Mouse (Mus musculus): ENCODE data around the gene Cfap157. TPM values are rescaled to one million over a fixed set of nuclear protein-coding genes. Genes with fewer than 3 reads are reported as not detected.

Gene Cfap157
- polyA plus RNA-seq, 1 experiment from 2014 or later: 0.30 TPM

GRCm38 (mm10) chr2:32775359-32776074 is 8.7 kb downstream of the Cfap157 start, which contains the start of the genes Ttc16 and Ptrh1:
Ttc16 (minus strand) TSS chr2:32775633.
Ptrh1 (plus strand) TSS chr2:32775786.
- Histone ChIP-seq H3K27ac (ENCODE audit: low read depth, low read length) (no peak within 1 kb of the TSS), H3K9ac (ENCODE audit: low read depth, low read length) (peak within 1 kb of the TSS; percentile 37)
- under 1% methylated on average over 46 of the region's 46 CpGs for WGBS

GRCm38 (mm10) chr2:32772626-32773279 is 11.5 kb downstream of the Cfap157 start:
- Histone ChIP-seq H3K36me3 (ENCODE audit: control insufficient read depth, insufficient read depth, low read length) (peaks cover 2% of the 10 kb centered on the region; the same call in 1 of the 2 replicates), H3K4me2 (no peak overlapping the region), H3K4me1 (replicated peaks; ENCODE audit: control insufficient read depth, insufficient read depth, low read length) (peaks cover 28% of the 10 kb centered on the region), H3K4me3 (ENCODE audit: low read depth, low read length) (no peak overlapping the region), H3K27ac (ENCODE audit: low read depth, low read length) (no peak overlapping the region), H3K9me3 (ENCODE audit: control insufficient read depth, low read length) (no peaks in the 10 kb centered on the region), H3K27me3 (replicated peaks; ENCODE audit: control insufficient read depth, insufficient read depth, low read length) (no peaks in the 10 kb centered on the region), H3K9ac (ENCODE audit: low read depth, low read length) (no peak overlapping the region)
- ATAC-seq (replicated peaks; ENCODE audit: low FRiP score): no peak
- DNase-seq (ENCODE audit: low spot score): no peak
- WGBS: 80% methylated on average over 8 of the region's 8 CpGs

More at GRCm38 (mm10) chr2:32775359-32776074, 8.7 kb downstream of the Cfap157 start, which contains the start of the genes Ttc16 and Ptrh1:
- H3K4me2 ChIP-seq: peak within 1 kb of the TSS; percentile 85
- H3K27me3 ChIP-seq (replicated peaks; ENCODE audit: control insufficient read depth, insufficient read depth, low read length): no peaks in the 10 kb centered on the region
- no peaks in the 10 kb centered on the region for H3K9me3 ChIP-seq (ENCODE audit: control insufficient read depth, low read length)
- H3K4me1 ChIP-seq (replicated peaks; ENCODE audit: control insufficient read depth, insufficient read depth, low read length): peaks cover 17% of the 10 kb centered on the region
- DNase-seq (ENCODE audit: low spot score) (peak; percentile 98), ATAC-seq (replicated peaks; ENCODE audit: low FRiP score) (peak; percentile 94)
- peak within 1 kb of the TSS; percentile 54 for H3K4me3 ChIP-seq (ENCODE audit: low read depth, low read length)
- peaks cover 2% of the 10 kb centered on the region; the same call in 1 of the 2 replicates for H3K36me3 ChIP-seq (ENCODE audit: control insufficient read depth, insufficient read depth, low read length)

- Histone ChIP-seq H3K9me3 (ENCODE audit: control insufficient read depth, low read length) (no peaks in the 10 kb centered on the region), H3K27ac (ENCODE audit: low read depth, low read length) (no peak overlapping the region), H3K4me1 (replicated peaks; ENCODE audit: control insufficient read depth, insufficient read depth, low read length) (peaks cover 31% of the 10 kb centered on the region), H3K27me3 (replicated peaks; ENCODE audit: control insufficient read depth, insufficient read depth, low read length) (no peaks in the 10 kb centered on the region), H3K4me3 (ENCODE audit: low read depth, low read length) (no peak overlapping the region), H3K4me2 (0 out of 2 replicates have a peak overlapping the region, but pooled peaks have one; percentile 18), H3K36me3 (ENCODE audit: control insufficient read depth, insufficient read depth, low read length) (no peaks in the 10 kb centered on the region), H3K9ac (ENCODE audit: low read depth, low read length) (0 out of 2 replicates have a peak overlapping the region, but pooled peaks have one; percentile 18)
- ATAC-seq (replicated peaks; ENCODE audit: low FRiP score) (no peak), DNase-seq (ENCODE audit: low spot score) (peak; percentile 45)
- WGBS: 19% methylated on average over 12 of the region's 12 CpGs
Observed at GRCm38 (mm10) chr2:32771886-32772285, 12.3 kb downstream of the Cfap157 start.

GRCm38 (mm10) chr2:32769327-32770085 is 14.7 kb downstream of the Cfap157 start:
- Histone ChIP-seq H3K4me2 (no peak overlapping the region), H3K9me3 (ENCODE audit: control insufficient read depth, low read length) (no peaks in the 10 kb centered on the region), H3K4me1 (replicated peaks; ENCODE audit: control insufficient read depth, insufficient read depth, low read length) (peaks cover 29% of the 10 kb centered on the region), H3K27me3 (replicated peaks; ENCODE audit: control insufficient read depth, insufficient read depth, low read length) (no peaks in the 10 kb centered on the region), H3K9ac (ENCODE audit: low read depth, low read length) (no peak overlapping the region), H3K27ac (ENCODE audit: low read depth, low read length) (peak overlapping the region; percentile 64; the same call in 1 of the 2 replicates), H3K36me3 (ENCODE audit: control insufficient read depth, insufficient read depth, low read length) (no peaks in the 10 kb centered on the region), H3K4me3 (ENCODE audit: low read depth, low read length) (no peak overlapping the region)
- WGBS: 81% methylated on average over 5 of the region's 5 CpGs
- ATAC-seq (replicated peaks; ENCODE audit: low FRiP score) (no peak), DNase-seq (ENCODE audit: low spot score) (no peak)

GRCm38 (mm10) chr2:32768661-32769285 is 15.5 kb downstream of the Cfap157 start:
- Histone ChIP-seq H3K9me3 (ENCODE audit: control insufficient read depth, low read length) (no peaks in the 10 kb centered on the region), H3K4me2 (peak overlapping the region; percentile 51), H3K36me3 (ENCODE audit: control insufficient read depth, insufficient read depth, low read length) (no peaks in the 10 kb centered on the region), H3K27me3 (replicated peaks; ENCODE audit: control insufficient read depth, insufficient read depth, low read length) (no peaks in the 10 kb centered on the region), H3K4me1 (replicated peaks; ENCODE audit: control insufficient read depth, insufficient read depth, low read length) (peaks cover 29% of the 10 kb centered on the region), H3K4me3 (ENCODE audit: low read depth, low read length) (no peak overlapping the region), H3K27ac (ENCODE audit: low read depth, low read length) (peak overlapping the region; percentile 64; the same call in 1 of the 2 replicates), H3K9ac (ENCODE audit: low read depth, low read length) (no peak overlapping the region)
- peak; percentile 85 for ATAC-seq (replicated peaks; ENCODE audit: low FRiP score)
- WGBS: 40% methylated on average over 19 of the region's 19 CpGs
- DNase-seq (ENCODE audit: low spot score): peak; percentile 45

- Histone ChIP-seq H3K36me3 (ENCODE audit: control insufficient read depth, insufficient read depth, low read length) (peaks cover 2% of the 10 kb centered on the region; the same call in 1 of the 2 replicates), H3K9me3 (ENCODE audit: control insufficient read depth, low read length) (no peaks in the 10 kb centered on the region), H3K4me3 (ENCODE audit: low read depth, low read length) (no peak overlapping the region), H3K27me3 (replicated peaks; ENCODE audit: control insufficient read depth, insufficient read depth, low read length) (no peaks in the 10 kb centered on the region), H3K4me1 (replicated peaks; ENCODE audit: control insufficient read depth, insufficient read depth, low read length) (peaks cover 29% of the 10 kb centered on the region), H3K4me2 (no peak overlapping the region), H3K9ac (ENCODE audit: low read depth, low read length) (no peak overlapping the region), H3K27ac (ENCODE audit: low read depth, low read length) (no peak overlapping the region)
- 72% methylated on average over 12 of the region's 12 CpGs for WGBS
- ATAC-seq (replicated peaks; ENCODE audit: low FRiP score) (no peak), DNase-seq (ENCODE audit: low spot score) (no peak)
Observed at GRCm38 (mm10) chr2:32767241-32767640, 17.0 kb downstream of the Cfap157 start.

- DNase-seq (ENCODE audit: low spot score) (no peak), ATAC-seq (replicated peaks; ENCODE audit: low FRiP score) (no peak)
- Histone ChIP-seq H3K9ac (ENCODE audit: low read depth, low read length) (no peak overlapping the region), H3K27me3 (replicated peaks; ENCODE audit: control insufficient read depth, insufficient read depth, low read length) (no peaks in the 10 kb centered on the region), H3K36me3 (ENCODE audit: control insufficient read depth, insufficient read depth, low read length) (peaks cover 12% of the 10 kb centered on the region), H3K4me1 (replicated peaks; ENCODE audit: control insufficient read depth, insufficient read depth, low read length) (peaks cover 11% of the 10 kb centered on the region; the same call in 1 of the 2 replicates), H3K4me3 (ENCODE audit: low read depth, low read length) (no peak overlapping the region), H3K9me3 (ENCODE audit: control insufficient read depth, low read length) (no peaks in the 10 kb centered on the region), H3K27ac (ENCODE audit: low read depth, low read length) (no peak overlapping the region), H3K4me2 (no peak overlapping the region)
- 62% methylated on average over 3 of the region's 3 CpGs for WGBS
Observed at GRCm38 (mm10) chr2:32763353-32763752, 20.9 kb downstream of the Cfap157 start.

- 87% methylated on average over 4 of the region's 4 CpGs for WGBS
Observed at GRCm38 (mm10) chr2:32761859-32762258, 22.4 kb downstream of the Cfap157 start.

More at GRCm38 (mm10) chr2:32761859-32762258, 22.4 kb downstream of the Cfap157 start:
- ATAC-seq (replicated peaks; ENCODE audit: low FRiP score) (no peak), DNase-seq (ENCODE audit: low spot score) (no peak)
- no peak overlapping the region for H3K4me3 ChIP-seq (ENCODE audit: low read depth, low read length)
- H3K27me3 ChIP-seq (replicated peaks; ENCODE audit: control insufficient read depth, insufficient read depth, low read length): no peaks in the 10 kb centered on the region
- 0 out of 2 replicates have a peak, but pooled peaks cover 3% of the 10 kb centered on the region for H3K4me1 ChIP-seq (replicated peaks; ENCODE audit: control insufficient read depth, insufficient read depth, low read length)
- no peak overlapping the region for H3K9ac ChIP-seq (ENCODE audit: low read depth, low read length)
- no peak overlapping the region for H3K27ac ChIP-seq (ENCODE audit: low read depth, low read length)
- H3K9me3 ChIP-seq (ENCODE audit: control insufficient read depth, low read length): no peaks in the 10 kb centered on the region
- no peak overlapping the region for H3K4me2 ChIP-seq
- H3K36me3 ChIP-seq (ENCODE audit: control insufficient read depth, insufficient read depth, low read length): peaks cover 12% of the 10 kb centered on the region
